Mouse (Mus musculus) lung, adult 2 months (tissue): Measurements from ENCODE around the gene 4921530L21Rik. TPM values are rescaled to one million over a fixed set of nuclear protein-coding genes. Genes with fewer than 3 reads are reported as not detected.

Experiments used
- DNase-seq: peaks from one replicate; pipeline ENCODE4 v3.0.0; 2022
- H3K4me1 ChIP-seq: fragments of 200-500 bp; 2 replicates; pipeline ENCODE4 v1.6.1; 2011; ENCODE audit warnings: low read length; ENCODE audit not compliant: control insufficient read depth, insufficient read depth
- H3K4me3 ChIP-seq: fragments of 200-500 bp; replicated peaks from 2 replicates; pipeline ENCODE3; 2011; ENCODE audit warnings: low read depth, mild to moderate bottlenecking, control low read depth, low read length; ENCODE audit errors: extremely low read depth
- CTCF ChIP-seq: fragments of 200-500 bp; IDR thresholded peaks from 2 replicates; pipeline ENCODE4 v1.5.1; 2011; ENCODE audit warnings: mild to moderate bottlenecking, low read length, control low read depth; ENCODE audit not compliant: insufficient read depth
- POLR2A ChIP-seq: fragments of 200-500 bp; IDR thresholded peaks from 2 replicates; pipeline ENCODE4 v1.6.1; 2011; ENCODE audit warnings: low read depth, mild to moderate bottlenecking, control low read depth, low read length, borderline replicate concordance; ENCODE audit errors: extremely low read depth
- WGBS: fragments of 180-500 bp; shearing (Covaris S2); methylation state at CpG from one replicate; pipeline ENCODE4 v1.1.7; 2018; 5-methylcytosine and 5-hydroxymethylcytosine counted together
- polyA plus RNA-seq: library from polyadenylated mRNA; depleted of rRNA; stranded (reverse); fragments of >200 nt; gene quantifications from 2 replicates; pipeline ENCODE4 v1.2.3, GENCODE M21; 2012; rRNA removed

Gene 4921530L21Rik
- not detected in 2 replicates for polyA plus RNA-seq

DNA sequence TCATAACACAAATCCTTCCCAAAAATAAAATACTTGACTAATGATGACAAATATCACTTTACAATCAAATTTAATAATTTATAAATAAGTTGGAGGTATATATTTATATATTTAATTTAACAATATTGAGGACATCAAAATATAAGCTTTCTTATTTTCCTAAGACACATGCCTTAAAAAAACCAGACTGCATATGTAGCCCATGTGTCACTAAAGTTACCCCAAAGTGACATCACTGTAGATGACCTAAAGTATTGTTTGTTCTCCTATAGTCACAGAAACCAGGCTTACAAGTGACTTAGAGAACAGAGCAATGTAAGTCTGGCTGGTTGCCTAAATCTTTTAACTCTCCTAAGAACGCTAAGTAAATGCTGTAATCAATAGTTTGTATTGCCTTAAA lies at the start of gene 4921530L21Rik:
Gene 4921530L21Rik, plus strand, starts transcription at position 301 of the 400 bp plus-strand sequence.
- 87% methylated on average over 1 of the region's 1 CpGs for WGBS
- no peaks in the 10 kb centered on the region for H3K4me1 ChIP-seq
- TF ChIP-seq POLR2A (no peak), CTCF (no peak)
- no peak within 1 kb of the TSS for H3K4me3 ChIP-seq
- DNase-seq = no peak

DNA sequence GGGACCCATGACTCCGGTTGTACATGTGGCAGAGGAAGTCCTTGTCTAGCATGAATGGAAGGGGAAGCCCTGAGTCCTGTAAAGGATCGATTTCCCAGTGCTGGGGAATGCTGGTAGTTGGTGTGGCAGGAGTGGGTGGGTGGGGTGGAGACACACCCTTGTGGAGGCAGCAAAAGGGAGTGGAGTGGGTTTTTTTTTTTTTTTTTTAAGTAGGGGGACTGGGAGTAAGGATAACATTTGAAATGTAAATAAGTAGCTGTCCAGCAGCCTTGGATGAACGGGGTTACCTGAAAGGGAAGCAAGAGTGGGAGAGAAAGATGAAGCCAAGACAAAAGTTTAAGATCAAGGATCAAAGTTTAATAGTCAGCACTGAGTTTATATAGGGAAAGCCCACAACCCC lies 47.2 kb upstream of the 4921530L21Rik start:
- TF ChIP-seq CTCF (no peak), POLR2A (no peak)
- H3K4me1 ChIP-seq = no peaks in the 10 kb centered on the region
- DNase-seq = no peak
- no peak overlapping the region for H3K4me3 ChIP-seq
- 60% methylated on average over 3 of the region's 3 CpGs for WGBS

- WGBS = 74% methylated on average over 3 of the region's 3 CpGs
- TF ChIP-seq CTCF (no peak), POLR2A (no peak)
- DNase-seq = no peak
- H3K4me1 ChIP-seq = no peaks in the 10 kb centered on the region
- no peak overlapping the region for H3K4me3 ChIP-seq
Measured at GRCm38 (mm10) chr14:95862981-95863380, 18.1 kb upstream of the 4921530L21Rik start.

- 57% methylated on average over 7 of the region's 7 CpGs for WGBS
- no peak overlapping the region for H3K4me3 ChIP-seq
- no peak for DNase-seq
- no peaks in the 10 kb centered on the region for H3K4me1 ChIP-seq
- no peak for TF ChIP-seq CTCF
- TF ChIP-seq POLR2A = no peak
Measured at GRCm38 (mm10) chr14:95865676-95866416, 15.2 kb upstream of the 4921530L21Rik start.

DNA sequence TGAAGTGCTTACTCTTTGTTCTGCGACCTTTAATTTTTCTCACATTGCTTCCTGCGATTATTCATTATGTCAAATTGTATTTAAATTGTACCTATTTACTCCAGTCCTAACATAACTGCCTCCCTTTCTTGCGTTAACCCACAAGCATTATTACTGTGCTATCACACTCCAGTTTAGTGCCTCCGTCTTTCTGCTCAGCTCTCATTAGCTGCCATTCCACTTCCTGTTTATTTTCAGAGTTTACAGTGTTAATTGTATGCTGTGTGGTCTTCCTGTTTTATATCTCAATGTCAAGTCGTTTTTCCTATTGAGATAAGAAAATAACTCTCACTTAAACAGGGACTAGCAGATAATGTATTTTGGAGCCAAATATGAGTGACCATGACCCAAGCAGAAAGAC lies 9.0 kb upstream of the 4921530L21Rik start:
- 37% methylated on average over 5 of the region's 5 CpGs for WGBS
- TF ChIP-seq CTCF (no peak), POLR2A (no peak)
- Histone ChIP-seq H3K4me3 (no peak overlapping the region), H3K4me1 (no peaks in the 10 kb centered on the region)
- no peak for DNase-seq

DNA sequence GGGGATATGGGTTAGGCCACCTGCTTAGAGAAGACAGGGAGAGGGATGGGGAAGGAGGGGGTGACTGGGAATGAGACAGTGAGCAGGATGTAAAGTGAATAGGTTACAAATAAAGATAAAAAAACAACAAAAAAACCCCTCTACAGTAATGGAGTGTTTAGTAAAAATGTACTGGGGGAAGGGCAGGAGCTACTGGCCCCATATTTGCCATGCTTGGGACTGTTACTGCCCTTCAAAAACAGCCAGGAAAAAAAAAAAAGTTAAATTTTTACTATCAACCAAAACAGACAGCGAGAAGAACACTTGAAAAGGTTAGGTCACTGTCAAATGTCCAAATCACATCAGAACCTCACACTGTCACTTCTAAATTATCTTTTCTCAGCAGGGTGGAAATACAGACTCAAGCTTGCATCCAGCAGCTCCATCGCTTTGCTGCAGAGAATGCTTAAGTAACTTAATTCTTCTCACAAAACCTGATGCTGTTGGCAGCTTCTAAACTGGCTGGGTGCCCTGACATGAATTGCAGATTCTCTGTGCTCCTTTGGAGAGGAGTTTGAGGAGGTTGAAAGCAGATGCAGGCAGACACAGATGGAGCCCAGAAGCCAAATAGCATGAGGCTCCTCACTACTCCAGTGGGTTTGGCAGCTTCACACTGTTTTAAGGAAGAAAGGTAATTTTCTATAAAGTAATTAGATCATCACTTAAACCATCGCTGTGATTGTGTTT lies 4.1 kb upstream of the 4921530L21Rik start:
- WGBS = 64% methylated on average over 3 of the region's 3 CpGs
- H3K4me1 ChIP-seq = no peaks in the 10 kb centered on the region
- TF ChIP-seq CTCF = no peak
- TF ChIP-seq POLR2A = no peak
- no peak overlapping the region for H3K4me3 ChIP-seq
- DNase-seq = no peak

GRCm38 (mm10) chr14:95877548-95877947 lies 3.5 kb upstream of the 4921530L21Rik start:
- no peak for TF ChIP-seq POLR2A
- TF ChIP-seq CTCF = no peak
- DNase-seq = no peak
- 86% methylated on average over 1 of the region's 1 CpGs for WGBS
- Histone ChIP-seq H3K4me1 (no peaks in the 10 kb centered on the region), H3K4me3 (no peak overlapping the region)

DNA sequence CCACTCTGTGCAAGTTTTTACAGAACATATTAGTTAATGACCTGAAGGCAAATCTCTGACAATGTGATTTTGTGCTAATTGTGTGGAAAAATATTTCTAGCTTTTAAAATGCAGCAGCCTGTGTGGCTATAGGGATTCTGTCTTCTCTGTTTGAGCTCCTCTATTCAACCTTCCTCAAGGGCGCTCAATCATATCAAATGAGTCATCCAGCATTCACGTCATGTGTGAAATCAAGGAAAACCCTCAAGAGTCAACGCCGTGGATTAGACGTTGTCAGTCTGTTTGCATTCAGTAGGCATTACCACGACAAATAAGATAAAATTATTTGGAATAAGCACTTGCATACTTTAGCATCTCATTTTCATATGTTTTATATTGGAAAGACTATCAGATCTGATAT lies 18.4 kb downstream of the 4921530L21Rik start:
- H3K4me3 ChIP-seq = no peak overlapping the region
- H3K4me1 ChIP-seq = no peaks in the 10 kb centered on the region
- TF ChIP-seq CTCF (no peak), POLR2A (no peak)
- DNase-seq = no peak
- WGBS = 71% methylated on average over 6 of the region's 6 CpGs

DNA sequence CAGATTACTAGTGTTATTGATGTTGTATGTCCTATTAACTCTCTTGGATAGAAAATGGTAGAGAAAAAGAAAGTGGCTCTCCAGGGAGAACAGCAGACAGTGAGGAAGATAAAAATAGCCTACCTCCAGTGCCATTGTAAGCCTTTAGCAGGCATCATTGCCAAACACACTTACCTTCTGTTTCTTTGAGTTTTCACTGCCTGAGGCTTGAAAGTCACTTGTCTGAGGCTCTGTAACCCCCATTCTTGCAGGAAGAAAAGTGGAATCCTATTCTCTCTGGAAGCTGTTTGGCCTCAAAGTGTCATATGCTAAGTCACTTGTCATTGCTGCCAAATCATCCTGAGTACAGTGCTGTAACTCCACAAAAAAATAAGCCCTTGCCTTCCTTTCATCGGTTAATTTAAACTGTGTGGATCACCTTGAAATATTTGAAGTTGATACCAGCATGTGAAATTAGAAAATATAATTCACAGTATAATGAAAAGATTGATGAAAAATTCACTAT lies 23.6 kb downstream of the 4921530L21Rik start:
- 84% methylated on average over 1 of the region's 1 CpGs for WGBS
- TF ChIP-seq POLR2A = no peak
- TF ChIP-seq CTCF = no peak
- Histone ChIP-seq H3K4me1 (no peaks in the 10 kb centered on the region), H3K4me3 (no peak overlapping the region)
- DNase-seq = no peak

GRCm38 (mm10) chr14:95913293-95913692 lies 32.2 kb downstream of the 4921530L21Rik start:
- no peak for TF ChIP-seq POLR2A
- TF ChIP-seq CTCF = no peak
- H3K4me1 ChIP-seq = no peaks in the 10 kb centered on the region
- WGBS = 88% methylated on average over 2 of the region's 2 CpGs
- no peak for DNase-seq
- H3K4me3 ChIP-seq = no peak overlapping the region

- WGBS = 83% methylated on average over 1 of the region's 1 CpGs
- TF ChIP-seq POLR2A (no peak), CTCF (no peak)
Measured at GRCm38 (mm10) chr14:95926742-95927141, 45.7 kb downstream of the 4921530L21Rik start.

More at GRCm38 (mm10) chr14:95926742-95927141, 45.7 kb downstream of the 4921530L21Rik start:
- no peaks in the 10 kb centered on the region for H3K4me1 ChIP-seq
- DNase-seq = no peak
- no peak overlapping the region for H3K4me3 ChIP-seq
